Mouse (Mus musculus) frontal cortex, adult (tissue): ENCODE measurements at regions not wholly inside any gene's neighbourhood (a gene's known extent, or its start where the extent isn't known, plus 50 kb on each side); places are given as distances from the start of the nearest gene placed in this dataset.

Source experiments
- ATAC-seq: cut with Nextera tagmentation; 2 replicates; pipeline ENCODE4 v1.9.2; 2017; ENCODE audit warnings: mild to moderate bottlenecking, moderate library complexity, mixed read lengths; ENCODE audit not compliant: low TSS enrichment

- ATAC-seq = peak; percentile 83
Observed at GRCm38 (mm10) chr2:92544364-92545151, 54.9 kb upstream of the Chst1 start.

GRCm38 (mm10) chr2:92540841-92541240 is 58.7 kb upstream of the Chst1 start:
- no peak for ATAC-seq

- ATAC-seq = no peak
Observed at GRCm38 (mm10) chr2:92531996-92532395, 67.5 kb upstream of the Chst1 start.

- ATAC-seq = peak; percentile 36
Observed at GRCm38 (mm10) chr2:92530677-92531076, 68.8 kb upstream of the Chst1 start.

- ATAC-seq = peak; percentile 64
Observed at GRCm38 (mm10) chr2:92529670-92530322, 69.5 kb upstream of the Slc35c1 start.

- peak; percentile 93 for ATAC-seq
Observed at GRCm38 (mm10) chr2:92529071-92529641, 68.8 kb upstream of the Slc35c1 start.

GRCm38 (mm10) chr2:92528119-92528830 is 67.9 kb upstream of the Slc35c1 start:
- ATAC-seq = no peak

GRCm38 (mm10) chr2:92526676-92527395 is 66.5 kb upstream of the Slc35c1 start:
- no peak for ATAC-seq

GRCm38 (mm10) chr2:92525628-92526027 is 65.3 kb upstream of the Slc35c1 start:
- ATAC-seq = no peak

- no peak for ATAC-seq
Observed at GRCm38 (mm10) chr2:92525062-92525623, 64.8 kb upstream of the Slc35c1 start.

- ATAC-seq = no peak
Observed at GRCm38 (mm10) chr2:92524346-92524905, 64.1 kb upstream of the Slc35c1 start.

- no peak for ATAC-seq
Observed at GRCm38 (mm10) chr2:92523321-92523895, 63.1 kb upstream of the Slc35c1 start.

GRCm38 (mm10) chr2:92521527-92521926 is 61.2 kb upstream of the Slc35c1 start:
- ATAC-seq = no peak

- ATAC-seq = no peak
Observed at GRCm38 (mm10) chr2:92519396-92519795, 59.1 kb upstream of the Slc35c1 start.

GRCm38 (mm10) chr2:92518891-92519290 is 58.6 kb upstream of the Slc35c1 start:
- ATAC-seq = no peak

- ATAC-seq = no peak
Observed at GRCm38 (mm10) chr2:92514961-92515360, 54.6 kb upstream of the Slc35c1 start.

- ATAC-seq = peak; percentile 83
Observed at GRCm38 (mm10) chr2:92511771-92512744, 51.7 kb upstream of the Slc35c1 start.
